Mouse (Mus musculus): ENCODE results near the gene Rbfox2. TPM values are rescaled to one million over a fixed set of nuclear protein-coding genes. Genes with fewer than 3 reads are reported as not detected.

The Rbfox2 gene
- total RNA-seq, 2 experiments from 2014 or later, result 219 to 240 TPM

DNA sequence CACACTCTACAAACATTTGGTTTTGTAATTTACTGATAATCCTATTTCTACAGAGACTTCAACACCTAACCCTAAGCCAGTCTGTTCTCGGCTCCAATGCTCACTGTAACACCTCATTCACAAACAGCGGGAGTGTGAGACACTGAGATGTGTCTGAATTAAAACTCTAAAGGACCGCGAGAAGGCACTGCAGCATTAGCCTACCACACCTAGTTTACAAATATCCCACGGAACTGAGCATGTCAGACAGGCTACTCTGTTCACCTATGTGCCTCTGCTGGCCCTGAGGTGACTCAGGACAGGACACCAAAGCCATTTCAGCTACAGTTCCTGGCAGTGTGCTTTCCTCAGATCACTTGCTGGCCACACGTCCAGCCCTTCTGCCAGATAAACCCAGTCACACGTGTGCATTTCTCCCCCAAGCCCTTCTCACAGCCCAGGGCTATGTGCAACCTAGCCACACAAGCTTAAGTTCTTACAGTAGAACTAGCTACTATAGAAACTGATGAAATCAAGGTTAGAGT, 79.9 kb downstream of the Rbfox2 start:
- peak; percentile 11 for DNase-seq

DNA sequence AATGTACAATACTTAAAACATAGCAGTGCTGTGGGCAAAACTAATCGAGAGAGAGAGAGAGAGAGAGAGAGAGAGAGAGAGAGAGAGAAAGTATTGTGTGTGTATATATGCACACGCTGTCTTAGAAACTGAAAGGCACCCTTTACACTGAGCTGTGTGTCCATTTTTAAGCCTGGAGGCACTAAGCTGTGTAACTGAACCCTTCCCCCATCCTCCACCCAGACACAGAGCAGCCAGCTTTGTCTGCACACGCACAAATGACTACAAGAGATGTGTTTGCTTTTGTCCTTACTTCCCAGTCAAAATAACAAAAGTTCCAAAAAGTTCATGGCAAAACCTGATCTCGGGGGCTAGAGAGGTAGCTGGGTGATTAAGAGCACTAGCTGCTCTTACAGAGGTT, 80.9 kb downstream of the Rbfox2 start:
- no peak for DNase-seq

DNA sequence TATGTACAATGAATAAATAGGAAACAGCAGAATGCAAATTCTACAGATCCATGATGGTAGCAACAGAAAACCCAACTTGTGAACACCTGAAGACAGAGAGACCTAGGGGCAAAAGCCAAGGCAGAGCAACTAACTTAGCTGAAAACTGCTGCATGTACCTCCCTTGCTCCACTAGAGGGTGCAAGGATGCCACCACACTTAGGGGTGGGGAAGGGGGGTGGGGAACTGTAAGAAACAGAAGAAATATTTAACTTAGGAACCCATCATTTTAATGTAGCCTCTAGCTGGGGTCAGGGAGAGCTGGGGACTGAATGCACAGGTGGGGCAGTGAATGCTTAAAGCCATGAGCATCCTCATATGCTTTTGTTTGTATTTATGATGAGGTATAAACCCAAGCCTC, 81.5 kb downstream of the Rbfox2 start:
- DNase-seq, result no peak

DNA sequence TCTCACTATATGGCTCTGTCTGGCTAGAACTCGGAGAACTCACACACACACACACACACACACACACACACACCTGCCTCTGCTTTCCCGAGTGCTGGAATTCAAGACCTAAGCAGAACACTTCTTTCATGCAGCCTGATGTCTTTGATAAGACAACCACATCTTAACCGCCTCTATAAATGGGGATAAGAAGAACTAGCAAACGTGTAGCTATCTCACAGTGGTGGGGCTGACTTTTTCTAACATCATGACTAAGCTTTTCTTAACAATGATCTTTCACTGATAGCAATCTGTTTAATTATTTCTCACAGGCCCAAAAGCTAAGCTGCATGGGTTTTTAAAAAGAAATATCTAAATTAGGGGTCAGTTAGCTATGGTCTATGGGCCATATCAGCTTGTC, 86.0 kb downstream of the Rbfox2 start:
- DNase-seq, result no peak

DNA sequence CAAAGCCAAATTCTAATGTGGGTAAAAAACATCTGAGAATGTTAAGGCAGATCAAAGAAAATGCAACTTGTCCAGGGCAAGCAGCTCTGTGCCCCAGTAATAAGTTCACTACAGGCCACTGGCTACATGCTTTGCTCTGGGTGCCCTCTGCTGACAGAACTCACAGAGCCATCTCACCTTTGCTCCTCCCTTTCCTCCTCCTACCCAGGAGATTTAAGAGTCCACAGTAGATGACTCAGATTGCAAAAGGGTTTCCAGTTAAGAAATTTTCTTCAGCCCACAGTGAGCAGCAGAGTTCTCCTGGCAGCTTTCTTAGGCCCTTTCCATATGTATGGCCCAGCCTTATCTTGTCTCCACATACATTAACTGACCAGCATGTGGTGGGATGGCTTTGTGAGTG, 86.7 kb downstream of the Rbfox2 start:
- DNase-seq, result no peak

DNA sequence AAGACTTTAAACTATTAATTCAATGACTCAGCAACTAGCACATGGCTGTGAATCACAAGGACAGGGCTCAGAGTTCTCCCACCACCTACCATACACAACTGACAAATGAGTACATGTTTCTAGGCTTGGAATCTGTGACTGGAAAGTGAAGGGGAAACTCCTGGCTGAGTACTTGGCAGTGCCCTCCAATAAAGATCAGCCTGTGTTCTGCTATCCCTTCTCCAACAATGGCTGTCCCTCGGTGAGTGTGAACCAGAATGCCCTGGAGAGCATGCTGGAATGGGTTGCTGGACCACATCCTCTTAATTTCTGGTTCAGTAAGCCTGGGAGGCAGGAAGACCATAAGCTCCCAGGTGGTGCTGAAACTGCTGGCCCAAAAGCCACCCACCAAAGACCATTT, 87.2 kb downstream of the Rbfox2 start:
- no peak for DNase-seq

DNA sequence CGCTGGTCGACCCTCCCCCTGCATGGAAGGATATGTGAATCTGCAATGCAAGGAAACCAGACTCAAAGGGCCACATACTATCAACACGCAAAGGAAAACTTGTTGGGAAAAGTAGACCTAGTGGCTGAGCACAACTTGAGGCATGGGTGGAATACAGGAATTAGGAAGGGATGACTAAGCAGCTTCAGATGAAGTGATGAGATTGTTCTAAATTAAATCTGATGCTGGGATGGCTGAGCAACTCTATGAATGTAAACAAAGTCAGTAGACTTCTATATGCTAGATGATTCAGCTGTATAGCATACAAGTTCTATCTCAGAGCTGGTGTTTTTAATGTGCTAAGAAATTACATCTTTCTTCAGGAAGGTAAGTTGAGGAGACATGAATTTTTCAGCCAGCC, 88.8 kb downstream of the Rbfox2 start:
- DNase-seq, result no peak

DNA sequence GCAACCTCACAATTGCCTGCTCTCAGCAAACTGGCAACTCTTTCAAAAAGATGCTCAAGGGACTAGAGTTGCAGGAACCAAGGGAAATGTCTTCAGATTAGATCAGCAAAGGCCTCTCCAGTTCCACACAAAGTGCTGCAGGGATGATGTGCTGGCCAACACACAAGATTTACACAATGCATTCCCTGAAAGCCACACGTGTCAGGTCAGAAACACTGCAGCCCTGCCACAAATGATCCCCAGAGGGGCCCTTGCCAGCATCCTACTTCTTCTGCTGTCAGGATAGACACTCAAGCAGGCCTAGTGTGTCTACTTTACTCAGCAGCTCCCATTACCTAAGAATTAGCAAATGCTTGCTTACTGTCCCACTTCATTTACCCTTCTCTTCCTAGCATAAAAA, 89.3 kb downstream of the Rbfox2 start:
- no peak for DNase-seq

DNA sequence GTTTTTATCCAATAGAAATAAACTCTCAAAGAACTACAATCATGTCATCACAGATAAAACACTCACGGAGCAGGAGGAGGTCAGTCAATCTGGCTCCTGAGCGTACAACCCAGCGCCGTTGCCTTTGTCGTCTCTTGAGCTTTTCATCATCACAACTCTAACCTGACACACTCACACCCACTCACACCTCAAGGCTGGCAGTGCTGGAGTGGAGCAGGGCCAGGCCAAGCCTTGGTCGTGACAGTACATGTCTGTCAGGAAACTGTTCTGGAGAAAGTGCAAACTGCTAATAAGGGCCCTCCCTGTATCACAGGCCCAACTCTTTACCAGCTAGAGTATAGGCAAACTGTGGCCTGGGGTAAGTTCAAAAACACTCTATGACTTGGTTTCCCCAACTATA, 90.1 kb downstream of the Rbfox2 start:
- DNase-seq, result no peak

DNA sequence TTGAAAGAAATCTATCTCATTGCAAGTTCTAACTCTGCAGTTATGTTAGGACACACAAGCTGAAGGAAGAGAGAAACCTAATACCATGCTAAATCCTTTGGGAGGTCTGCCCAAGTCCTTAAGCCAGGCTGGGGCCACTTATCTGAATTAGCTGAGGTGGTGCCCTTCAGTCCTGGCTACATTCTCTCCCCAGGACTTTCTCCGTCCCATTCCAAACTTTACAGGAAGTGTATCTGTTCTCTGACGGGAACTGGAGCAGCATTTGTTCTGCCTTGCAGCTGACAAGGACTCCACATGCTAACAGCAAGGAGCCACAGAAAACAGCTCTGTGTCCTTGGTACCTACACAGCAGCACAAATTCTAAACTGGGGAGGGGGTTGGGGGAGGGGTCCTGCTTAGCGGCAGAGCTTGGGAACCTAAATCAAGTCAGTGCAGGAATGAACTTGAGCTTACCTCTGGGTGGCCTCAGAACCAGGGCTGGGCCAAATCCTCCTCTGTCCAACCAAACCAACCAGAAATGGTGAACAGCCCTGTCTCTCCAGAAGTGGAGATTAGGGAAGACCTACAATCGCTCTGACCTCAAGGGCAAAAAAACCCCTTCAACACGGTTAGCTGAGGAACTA, 91.5 kb downstream of the Rbfox2 start:
- no peak for DNase-seq

DNA sequence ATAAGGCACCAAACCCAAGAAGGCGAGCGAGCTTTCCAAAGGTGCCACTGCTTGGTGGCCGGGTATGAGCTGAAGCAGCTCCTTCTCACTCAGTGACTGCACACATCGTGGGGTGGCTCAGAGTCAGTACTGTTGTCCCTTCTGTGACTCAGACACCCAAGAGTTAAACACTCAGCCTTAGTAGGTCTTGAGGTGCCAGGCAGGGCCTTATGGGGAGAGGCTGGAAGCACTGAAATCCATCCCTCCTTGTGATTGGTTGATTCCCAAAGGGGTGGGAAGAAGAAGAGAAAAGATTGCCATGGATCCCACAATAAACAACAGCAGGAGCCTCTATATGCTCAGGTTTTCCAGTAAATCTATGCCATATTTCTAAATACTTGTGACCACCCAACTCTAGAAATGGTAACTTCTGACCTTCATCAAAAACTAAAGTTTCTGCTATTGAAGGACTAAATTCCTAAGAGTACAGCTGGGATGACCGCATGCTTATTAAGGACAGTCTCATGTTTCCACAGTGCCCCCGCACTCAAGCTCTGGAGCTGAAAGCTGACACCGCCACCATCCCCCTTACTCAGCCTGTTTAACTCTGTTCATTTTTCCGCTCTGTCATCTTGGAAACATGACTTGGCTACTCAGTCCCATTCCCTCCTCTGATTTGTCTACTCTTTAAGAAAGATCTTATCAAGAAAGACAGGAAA, 92.2 kb downstream of the Rbfox2 start:
- DNase-seq, result no peak

DNA sequence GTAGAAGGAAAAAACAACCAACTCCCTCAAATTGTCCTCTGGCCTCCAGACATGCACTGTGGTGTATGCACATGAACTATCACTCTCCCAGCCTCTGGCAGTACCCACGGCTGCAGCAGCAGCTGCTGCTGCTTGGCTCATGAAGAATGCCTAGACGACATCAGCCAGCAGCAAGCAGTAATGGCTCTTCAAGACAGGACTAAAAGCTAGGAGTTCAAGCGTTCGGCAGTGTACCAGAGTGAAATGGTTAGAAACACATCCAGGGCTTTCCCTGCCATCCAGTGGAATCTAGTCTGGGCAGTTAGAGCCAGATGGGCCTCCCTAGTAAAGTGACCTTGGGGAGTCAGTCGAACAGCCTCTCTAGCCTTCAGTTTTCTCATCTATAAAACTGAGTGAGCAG, 93.0 kb downstream of the Rbfox2 start:
- DNase-seq, result no peak

DNA sequence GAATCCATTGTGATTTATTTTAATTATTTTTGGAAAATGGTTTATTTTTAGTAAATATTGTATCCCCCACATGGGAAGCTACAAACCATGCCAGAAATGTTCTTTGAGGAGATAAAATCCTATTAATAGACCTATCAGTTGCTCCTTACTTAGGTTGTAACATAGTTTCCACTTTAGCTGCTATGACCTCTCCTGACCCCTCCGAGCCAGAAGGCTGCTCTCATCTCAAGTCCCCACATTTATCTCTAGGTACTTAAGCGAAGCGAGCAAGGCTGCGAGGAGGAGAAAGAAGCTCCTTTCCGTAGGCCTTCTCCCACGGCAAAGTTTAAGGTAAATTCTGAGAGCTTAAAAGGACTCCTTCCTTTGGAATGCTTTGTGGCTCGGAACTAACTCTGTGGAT, 94.0 kb downstream of the Rbfox2 start:
- DNase-seq, result no peak

DNA sequence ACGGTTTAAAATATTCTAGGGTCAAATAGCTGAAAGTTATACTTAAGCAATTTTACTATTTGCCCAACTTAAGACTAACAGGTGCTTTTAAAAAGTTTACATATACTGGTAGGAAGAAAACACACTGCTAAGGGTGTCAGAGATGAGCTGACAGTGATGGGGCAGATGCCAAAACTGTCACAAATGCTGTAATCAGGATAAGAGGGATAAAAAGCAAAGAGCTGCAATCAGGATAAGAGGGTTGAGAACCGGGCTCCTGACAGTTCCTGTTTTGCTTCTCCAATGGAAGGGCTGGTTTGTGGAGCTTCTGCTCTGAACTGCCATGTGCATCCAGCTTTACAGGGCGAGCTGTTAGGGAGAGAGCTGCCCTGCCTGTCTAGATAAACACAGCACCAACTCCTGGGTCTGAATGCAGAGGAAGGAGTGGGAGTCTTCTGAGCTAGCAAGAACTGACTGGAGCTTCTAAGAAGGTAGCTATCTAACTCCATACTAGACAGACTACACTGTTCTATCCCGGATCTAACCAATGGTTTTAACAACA, 94.5 kb downstream of the Rbfox2 start:
- no peak for DNase-seq

DNA sequence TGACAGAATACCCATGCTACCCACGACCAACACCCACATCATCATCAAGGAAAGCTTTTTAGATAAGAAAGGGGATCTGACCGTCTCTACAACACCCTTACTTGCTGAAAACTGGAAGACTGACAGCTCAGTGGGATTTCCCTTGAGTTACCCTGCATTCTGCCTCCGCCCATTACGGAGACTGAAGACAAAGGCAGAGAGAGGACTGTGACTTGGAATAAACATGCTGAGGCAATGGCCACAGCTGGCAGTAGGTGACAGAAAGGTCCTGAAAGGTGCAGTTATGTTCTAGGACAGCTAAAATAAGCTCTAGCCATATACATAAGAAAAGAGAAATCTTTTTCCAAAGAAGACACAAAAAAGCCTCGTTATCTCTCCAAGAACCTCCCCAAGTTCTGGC, 99.8 kb downstream of the Rbfox2 start:
- no peak for DNase-seq

DNA sequence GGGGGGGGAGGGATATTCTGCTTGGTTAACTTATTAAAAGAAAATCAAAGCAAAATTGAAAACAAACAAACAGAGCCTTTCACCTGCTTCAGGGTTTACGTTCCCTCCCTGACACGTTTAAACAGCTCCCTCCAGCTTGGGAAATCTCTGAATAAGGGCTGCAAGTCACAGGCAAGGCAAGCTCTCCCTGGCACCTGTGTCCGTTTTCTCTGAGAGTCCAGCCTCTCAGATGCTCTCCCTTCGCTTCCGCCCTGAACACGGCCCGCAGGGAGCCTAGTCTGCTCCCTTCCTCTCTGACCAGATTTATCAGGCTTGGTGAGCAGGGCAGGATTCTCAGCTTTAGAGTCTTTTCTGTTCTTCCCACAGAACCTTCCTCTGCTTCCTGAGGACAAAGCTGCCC, 101.9 kb downstream of the Rbfox2 start:
- no peak for DNase-seq

DNA sequence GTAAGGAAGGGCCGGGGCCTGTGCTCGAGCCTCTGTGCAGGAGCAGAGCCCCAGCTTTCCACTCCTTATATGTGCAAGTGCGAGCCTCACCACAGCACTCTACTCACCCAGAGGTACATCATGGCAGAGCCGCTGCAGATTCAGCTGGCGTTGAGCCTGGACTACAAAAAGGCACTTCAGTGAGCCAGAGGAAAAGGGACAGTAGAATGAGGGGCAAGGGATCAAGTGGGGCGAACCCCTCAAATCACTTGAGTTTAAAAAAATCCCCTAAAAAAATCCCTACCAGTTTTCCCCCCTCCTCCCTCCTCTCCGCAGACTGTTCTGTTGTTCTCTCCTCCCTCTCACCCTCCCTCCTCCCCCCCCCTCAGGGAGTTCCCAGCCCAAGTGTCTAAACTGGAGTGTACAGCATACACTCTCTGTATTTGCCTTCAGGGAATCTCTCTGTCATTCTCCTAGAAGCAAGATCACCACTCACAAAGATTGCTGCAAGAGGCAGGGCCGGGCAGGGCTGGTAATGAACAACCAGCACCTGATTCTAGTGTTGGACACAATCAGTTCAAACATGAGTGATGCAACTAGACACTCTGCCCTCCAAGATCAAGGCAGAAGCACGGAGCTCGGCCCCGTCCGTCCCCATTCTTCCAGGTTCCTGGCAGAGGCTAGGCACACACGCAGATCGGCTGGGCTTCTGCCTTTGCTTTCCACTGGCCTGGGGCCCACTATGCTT, 103.4 kb downstream of the Rbfox2 start:
- DNase-seq, result peak; percentile 54

DNA sequence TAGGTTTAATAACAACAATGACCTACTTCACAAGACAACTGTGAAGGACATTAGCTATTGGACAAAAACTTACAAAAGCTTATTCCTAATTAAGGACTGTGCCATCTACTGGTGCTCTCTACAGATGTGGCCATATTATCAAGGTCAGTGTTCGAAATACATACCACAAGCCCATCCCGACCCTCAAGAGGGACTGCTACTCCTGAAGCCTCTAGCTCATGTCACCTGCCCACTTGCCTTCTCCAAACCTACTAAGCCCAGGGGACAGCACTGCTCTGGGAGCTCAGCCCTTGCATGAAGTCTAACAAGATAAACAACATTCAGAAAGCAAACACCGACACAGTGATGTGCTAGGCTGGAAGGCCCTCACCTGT, 103.9 kb downstream of the Rbfox2 start:
- DNase-seq, result no peak

DNA sequence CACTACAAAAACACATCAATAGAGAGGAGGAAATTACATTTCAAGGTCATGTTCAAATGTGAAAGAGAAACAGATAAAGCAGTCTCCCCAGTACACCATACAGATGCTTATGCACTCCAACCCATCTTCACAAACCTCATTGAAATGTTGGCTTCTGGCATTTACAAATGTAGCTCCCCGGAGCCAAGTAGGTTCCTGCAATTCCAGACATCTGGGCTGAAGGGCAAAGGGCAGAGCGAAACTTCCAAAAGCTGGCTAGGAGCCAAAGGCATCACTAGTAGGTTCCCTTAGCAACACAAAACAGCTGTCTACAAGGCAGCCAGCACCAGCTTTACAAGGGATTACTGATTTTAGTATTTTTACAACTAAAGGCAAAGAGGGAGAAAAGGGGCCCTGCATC, 104.6 kb downstream of the Rbfox2 start:
- DNase-seq, result peak; percentile 51

DNA sequence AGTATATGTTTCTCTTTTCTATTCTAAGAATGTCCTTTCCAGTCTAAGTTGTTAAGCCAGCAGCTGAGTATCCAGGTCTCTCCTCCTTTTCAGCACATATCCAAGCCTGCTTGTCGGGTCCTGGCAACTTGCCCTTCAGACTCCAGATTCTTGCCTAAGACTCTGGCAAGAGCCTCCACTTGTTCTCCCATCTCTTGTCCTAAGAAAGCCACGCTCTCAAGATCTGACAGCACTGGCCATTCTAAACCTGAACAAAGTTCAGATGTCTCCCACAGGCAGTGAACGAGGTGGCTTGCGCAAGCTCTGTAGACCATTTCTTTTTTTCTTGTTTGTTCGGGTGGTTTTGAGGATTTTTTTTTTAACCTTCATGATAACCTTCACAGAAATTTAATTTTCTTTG, 110.0 kb downstream of the Rbfox2 start:
- DNase-seq, result peak; percentile 60

DNA sequence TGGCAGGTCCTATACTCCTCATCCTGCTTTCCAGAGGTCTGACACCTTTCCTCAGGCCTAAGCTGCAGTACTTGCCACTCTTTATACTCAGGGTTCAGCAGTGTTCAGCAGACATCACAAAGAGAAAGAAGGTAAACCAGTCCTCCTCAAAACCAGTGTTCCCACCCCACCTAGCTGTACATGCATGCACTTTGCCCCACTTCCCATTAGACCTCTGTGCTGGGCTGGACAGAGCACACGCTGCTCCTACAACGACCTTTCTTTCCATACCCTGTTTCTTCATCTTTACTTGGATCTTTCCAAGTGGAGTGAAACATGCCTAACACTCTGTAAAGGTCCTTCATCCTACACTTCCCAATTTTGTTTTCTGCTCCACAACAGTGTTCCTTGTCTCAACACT, 110.8 kb downstream of the Rbfox2 start:
- no peak for DNase-seq

DNA sequence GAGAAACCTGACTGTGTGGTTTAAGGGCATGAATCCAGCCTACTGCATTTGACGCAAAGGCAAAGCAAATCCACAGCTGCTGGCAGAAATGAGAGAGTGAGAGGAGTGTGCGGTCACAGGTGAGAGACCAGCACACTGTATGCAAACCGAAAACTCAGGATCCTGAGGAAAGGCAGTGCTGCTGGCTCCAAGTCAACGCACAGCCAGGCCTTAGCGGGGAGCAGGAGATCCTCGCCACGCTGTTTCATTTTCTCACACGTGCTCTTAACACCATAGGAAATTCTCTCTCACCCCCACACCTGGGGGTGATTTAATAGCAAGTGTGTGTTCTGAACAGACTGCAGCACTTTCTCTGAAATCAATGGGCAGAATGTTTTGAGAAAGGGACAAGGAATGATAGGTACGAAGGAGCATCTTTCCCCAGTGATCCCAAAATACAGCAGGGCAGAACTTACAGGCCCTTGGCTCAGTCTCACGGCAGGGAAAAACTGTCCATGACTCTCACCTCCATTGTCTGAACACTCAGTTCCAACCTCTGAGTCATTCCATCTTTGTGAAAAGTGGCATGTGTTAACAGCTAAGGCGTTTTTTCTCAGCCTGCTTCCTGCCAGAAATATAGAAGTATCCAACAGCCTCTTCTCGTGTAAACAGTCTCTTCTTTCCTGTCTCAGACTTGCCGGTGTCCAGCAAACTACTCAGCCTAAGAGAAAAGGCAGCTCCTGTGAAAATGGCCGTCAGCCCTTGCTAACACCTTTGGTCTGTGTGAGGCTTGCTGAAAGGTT, 114.5 kb downstream of the Rbfox2 start:
- DNase-seq, result no peak

DNA sequence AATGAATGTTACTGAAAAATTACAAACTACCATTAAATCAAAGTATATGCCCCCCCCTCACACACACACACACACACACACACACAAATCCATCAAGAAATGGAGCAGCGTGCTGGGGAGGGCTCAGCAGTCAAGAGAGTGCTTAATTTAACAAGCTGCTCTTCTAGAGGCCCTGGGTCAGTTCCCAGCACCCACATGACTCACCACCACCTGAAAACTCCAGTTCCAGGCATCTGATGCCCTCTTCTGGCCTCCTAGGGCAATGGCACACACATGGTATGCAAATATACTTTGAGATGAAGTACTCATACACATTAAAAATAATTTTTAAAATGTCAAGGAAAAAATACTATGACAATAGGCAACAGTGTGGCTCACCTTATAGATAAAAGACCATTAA, 120.7 kb downstream of the Rbfox2 start:
- no peak for DNase-seq

Data from gastrocnemius, postnatal 10 days (tissue).